Mouse (Mus musculus) heart, embryonic 10.5 days (tissue): ENCODE results near the gene 0610010F05Rik. TPM values are rescaled to one million over a fixed set of nuclear protein-coding genes. Genes with fewer than 3 reads are reported as not detected.

Source experiments
- DNase-seq: peaks from one replicate; pipeline ENCODE4 v3.0.0-alpha.2; 2017; ENCODE audit warnings: low spot score
- H3K27ac ChIP-seq: fragments of 300-500 bp; sonication (generic); 2 replicates; pipeline ENCODE4 v1.5.1; 2016; ENCODE audit warnings: mild to moderate bottlenecking
- H3K27me3 ChIP-seq: fragments of 300-500 bp; sonication (generic); 2 replicates; pipeline ENCODE4 v1.6.1; 2016; ENCODE audit warnings: mild to moderate bottlenecking; ENCODE audit not compliant: poor library complexity, insufficient read depth, severe bottlenecking
- H3K36me3 ChIP-seq: fragments of 300-500 bp; sonication (generic); 2 replicates; pipeline ENCODE4 v1.6.1; 2016; ENCODE audit warnings: mild to moderate bottlenecking, moderate library complexity
- H3K4me1 ChIP-seq: fragments of 300-500 bp; sonication (generic); 2 replicates; pipeline ENCODE4 v1.6.1; 2016; ENCODE audit warnings: mild to moderate bottlenecking
- H3K4me3 ChIP-seq: fragments of 300-500 bp; sonication (generic); 2 replicates; pipeline ENCODE4 v1.5.1; 2016; ENCODE audit warnings: mild to moderate bottlenecking, moderate library complexity
- H3K9me3 ChIP-seq: fragments of 300-500 bp; sonication (generic); 2 replicates; pipeline ENCODE4 v1.6.1; 2016; ENCODE audit warnings: mild to moderate bottlenecking, moderate library complexity
- WGBS: fragments of 180-500 bp; shearing (Covaris S2); methylation state at CpG from one replicate; pipeline ENCODE4 v1.1.7; 2016; 5-methylcytosine and 5-hydroxymethylcytosine counted together
- polyA plus RNA-seq: library from polyadenylated mRNA; unstranded; fragments of >200 nt; fragmentation: Nextera tagmentation; extraction: Ambion mirVana; gene quantifications from 2 replicates; pipeline ENCODE4 v1.2.1, GENCODE M21; 2016

0610010F05Rik gene
- polyA plus RNA-seq: 21.0 and 23.5 TPM in 2 replicates

DNA sequence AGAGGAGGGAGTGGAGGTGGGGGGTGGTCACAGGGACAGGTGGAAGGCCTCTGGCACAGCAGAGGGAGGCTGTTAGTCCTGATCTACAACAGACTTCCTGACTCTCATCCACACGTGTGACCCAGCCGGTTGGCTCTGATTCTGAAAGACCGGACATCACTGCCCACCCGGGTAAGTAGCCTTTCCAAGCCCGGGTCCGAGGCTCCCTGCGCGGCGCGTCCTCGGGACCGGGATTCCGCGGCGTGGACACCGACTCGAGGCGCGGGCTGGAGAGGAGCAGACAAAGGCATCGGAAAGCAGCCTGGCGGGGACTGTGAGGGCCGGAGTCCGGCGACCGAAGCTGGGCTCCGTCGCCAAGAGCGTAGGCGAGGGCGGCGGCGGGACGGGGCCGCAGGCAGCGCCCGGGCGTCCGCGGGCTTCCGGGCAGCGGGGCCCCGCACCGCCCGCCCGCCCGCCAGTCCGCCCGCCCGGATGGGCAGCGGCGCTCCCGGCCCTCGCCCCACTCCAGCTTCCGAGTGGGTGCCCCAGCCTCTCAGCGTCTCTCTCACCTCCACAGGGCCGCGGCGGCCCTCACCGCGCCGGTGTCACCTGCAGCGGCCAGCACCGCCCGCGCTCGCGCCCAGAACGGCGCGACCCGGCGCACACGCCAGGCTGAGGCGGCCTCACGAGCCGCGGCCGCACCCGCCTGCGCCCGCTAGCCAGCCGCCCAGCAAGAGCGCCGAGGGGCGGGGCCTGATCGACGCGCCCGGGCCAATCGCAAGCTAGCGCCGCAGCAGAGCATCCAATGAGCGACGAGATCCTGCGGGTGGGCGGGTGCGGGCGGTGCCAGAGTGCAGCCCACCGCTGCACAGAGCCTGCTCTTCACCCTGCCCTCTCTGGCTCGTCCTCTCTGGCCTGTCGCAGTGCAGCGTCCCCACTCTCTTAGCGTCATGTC is at the start of gene 0610010F05Rik:
Gene 0610010F05Rik (minus strand): TSS at position 695 of the 934 bp plus-strand sequence.
- Histone ChIP-seq H3K4me3 (peak within 1 kb of the TSS; percentile 97), H3K27me3 (no peaks in the 10 kb centered on the region), H3K9me3 (no peaks in the 10 kb centered on the region), H3K27ac (peak within 1 kb of the TSS; percentile 97), H3K4me1 (peaks cover 7% of the 10 kb centered on the region; the same call in 1 of the 2 replicates), H3K36me3 (peaks cover 12% of the 10 kb centered on the region)
- WGBS: under 1% methylated on average over 103 of the region's 103 CpGs
- peak; percentile 97 for DNase-seq

GRCm38 (mm10) chr11:23682561-23682960 is 49.1 kb upstream of the 0610010F05Rik start:
- H3K4me1 ChIP-seq: no peaks in the 10 kb centered on the region
- 92% methylated on average over 5 of the region's 5 CpGs for WGBS
- H3K36me3 ChIP-seq: peaks cover 49% of the 10 kb centered on the region

GRCm38 (mm10) chr11:23680435-23680950 is 47.1 kb upstream of the 0610010F05Rik start:
- Histone ChIP-seq H3K36me3 (peaks cover 63% of the 10 kb centered on the region), H3K4me3 (no peak overlapping the region), H3K27me3 (no peaks in the 10 kb centered on the region), H3K4me1 (no peaks in the 10 kb centered on the region), H3K9me3 (no peaks in the 10 kb centered on the region), H3K27ac (no peak overlapping the region)
- WGBS: 86% methylated on average over 6 of the region's 6 CpGs
- no peak for DNase-seq

More at GRCm38 (mm10) chr11:23682561-23682960, 49.1 kb upstream of the 0610010F05Rik start:
- no peak overlapping the region for H3K27ac ChIP-seq
- H3K27me3 ChIP-seq: no peaks in the 10 kb centered on the region
- no peaks in the 10 kb centered on the region for H3K9me3 ChIP-seq
- no peak for DNase-seq
- H3K4me3 ChIP-seq: no peak overlapping the region

- DNase-seq: no peak
- Histone ChIP-seq H3K4me3 (no peak overlapping the region), H3K4me1 (no peaks in the 10 kb centered on the region), H3K27ac (no peak overlapping the region), H3K36me3 (peaks cover 69% of the 10 kb centered on the region), H3K27me3 (no peaks in the 10 kb centered on the region), H3K9me3 (no peaks in the 10 kb centered on the region)
- 44% methylated on average over 3 of the region's 3 CpGs for WGBS
Measured at GRCm38 (mm10) chr11:23679044-23679642, 45.7 kb upstream of the 0610010F05Rik start.

DNA sequence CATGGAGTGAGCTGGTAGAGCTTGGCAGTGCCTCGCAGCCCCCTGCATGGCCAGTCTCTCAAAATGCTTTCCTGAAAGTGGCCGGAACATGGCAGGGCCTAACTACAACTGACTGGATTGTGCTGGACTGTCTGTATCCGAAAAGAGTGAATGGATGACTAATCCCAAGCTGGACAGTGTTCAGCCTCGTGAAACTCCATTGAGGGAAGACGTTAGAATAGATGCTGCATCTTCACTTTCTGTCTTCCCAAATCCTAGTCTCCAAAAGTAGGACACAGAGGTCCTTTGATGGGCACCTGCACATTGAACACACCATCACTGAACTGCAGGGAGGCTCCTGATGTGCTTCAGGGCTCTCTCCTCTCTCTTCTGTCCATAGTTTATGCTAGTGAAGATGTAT is 42.7 kb upstream of the 0610010F05Rik start:
- Histone ChIP-seq H3K27me3 (no peaks in the 10 kb centered on the region), H3K4me3 (no peak overlapping the region), H3K36me3 (peaks cover 70% of the 10 kb centered on the region), H3K9me3 (no peaks in the 10 kb centered on the region), H3K4me1 (no peaks in the 10 kb centered on the region), H3K27ac (no peak overlapping the region)
- WGBS: 88% methylated on average over 5 of the region's 5 CpGs
- no peak for DNase-seq

- Histone ChIP-seq H3K4me1 (no peaks in the 10 kb centered on the region), H3K9me3 (no peaks in the 10 kb centered on the region), H3K36me3 (peaks cover 49% of the 10 kb centered on the region), H3K27ac (no peak overlapping the region), H3K4me3 (no peak overlapping the region), H3K27me3 (no peaks in the 10 kb centered on the region)
- 88% methylated on average over 4 of the region's 4 CpGs for WGBS
- DNase-seq: no peak
Measured at GRCm38 (mm10) chr11:23672256-23672749, 38.9 kb upstream of the 0610010F05Rik start.

DNA sequence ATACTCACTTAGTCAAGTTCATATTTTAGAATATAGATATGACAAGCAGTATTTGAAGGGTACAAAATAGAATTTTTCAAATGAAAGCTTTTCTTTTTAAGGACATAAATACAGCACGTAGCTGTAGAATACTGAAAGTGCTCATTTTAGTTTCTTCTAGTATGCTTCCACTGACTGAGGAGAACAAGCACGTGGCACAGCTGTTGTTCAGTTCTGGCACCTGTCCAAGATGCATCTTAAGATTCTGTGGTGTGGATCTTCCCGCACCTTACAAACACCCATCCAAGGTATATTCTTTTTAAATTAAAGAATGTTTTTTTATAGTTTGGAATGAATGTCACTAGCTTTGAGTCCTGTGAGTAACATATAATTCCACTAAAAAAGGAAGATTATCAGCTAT is 33.7 kb upstream of the 0610010F05Rik start:
- Histone ChIP-seq H3K36me3 (peaks cover 4% of the 10 kb centered on the region), H3K27ac (no peak overlapping the region), H3K4me1 (peaks cover 4% of the 10 kb centered on the region; the same call in 1 of the 2 replicates), H3K9me3 (no peaks in the 10 kb centered on the region), H3K27me3 (no peaks in the 10 kb centered on the region), H3K4me3 (peak overlapping the region; percentile 94)
- WGBS: 66% methylated on average over 3 of the region's 3 CpGs
- no peak for DNase-seq

DNA sequence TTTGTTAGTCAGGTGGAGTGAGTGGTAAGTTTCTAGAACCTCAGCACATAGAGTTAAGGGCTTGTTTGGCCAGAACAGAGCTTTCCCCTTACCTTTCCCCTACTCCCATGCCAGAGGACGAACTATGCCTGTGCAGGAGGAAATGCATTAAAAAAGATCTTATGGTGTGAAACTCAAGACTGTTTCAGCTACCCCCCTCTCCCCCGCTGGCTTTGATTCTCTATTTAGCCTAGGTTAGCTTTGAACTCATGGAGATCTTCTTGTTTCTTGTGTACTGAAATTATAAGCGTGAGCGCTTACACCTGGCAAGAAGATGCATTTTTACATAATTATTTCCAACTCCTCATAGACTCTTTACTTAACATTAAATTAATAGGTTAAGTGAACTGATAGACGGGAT is 33.1 kb upstream of the 0610010F05Rik start:
- DNase-seq: no peak
- Histone ChIP-seq H3K27ac (peak overlapping the region; percentile 96), H3K27me3 (no peaks in the 10 kb centered on the region), H3K36me3 (peaks cover 4% of the 10 kb centered on the region), H3K9me3 (no peaks in the 10 kb centered on the region), H3K4me3 (peak overlapping the region; percentile 94), H3K4me1 (peaks cover 4% of the 10 kb centered on the region; the same call in 1 of the 2 replicates)
- WGBS: 8% methylated on average over 5 of the region's 5 CpGs

DNA sequence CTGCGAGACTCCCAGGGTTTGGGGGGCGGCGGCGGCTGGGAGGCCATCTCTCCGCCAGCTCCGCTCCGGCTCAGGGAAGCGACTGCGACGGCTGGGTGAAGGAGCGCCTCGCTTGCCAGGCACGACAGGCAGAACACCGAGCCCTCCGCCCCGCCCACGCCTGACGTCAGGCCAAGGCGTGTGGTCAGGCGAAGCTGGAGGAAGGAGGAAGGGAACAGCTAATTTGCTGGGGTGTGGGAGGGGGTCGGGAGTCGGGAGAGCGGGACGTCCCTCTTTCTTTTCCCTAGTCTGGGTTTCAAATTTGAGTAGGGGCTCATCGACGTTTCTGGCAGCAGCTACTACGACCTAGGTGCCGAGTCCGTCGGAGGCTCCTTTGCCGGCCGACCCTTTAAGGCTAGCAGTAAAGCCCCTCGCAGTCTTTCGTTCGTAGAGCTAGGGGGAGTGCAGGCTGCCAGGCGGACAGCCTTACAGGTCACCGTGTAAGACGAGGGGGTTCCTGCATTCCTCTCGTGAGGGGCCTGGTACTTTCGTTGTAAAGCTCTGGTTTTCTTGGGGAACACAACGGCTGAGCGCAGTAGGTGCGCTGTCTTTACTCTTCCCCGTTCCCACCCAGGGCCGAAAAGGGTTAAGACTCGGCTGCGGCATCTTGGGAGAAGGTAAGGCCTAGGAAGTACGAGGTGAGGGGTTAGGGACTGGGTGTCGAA is 32.5 kb upstream of the 0610010F05Rik start, which contains the start of gene Pex13:
Gene Pex13 (minus strand): TSS at position 162 of the 704 bp plus-strand sequence.
- peaks cover 4% of the 10 kb centered on the region for H3K36me3 ChIP-seq

DNA sequence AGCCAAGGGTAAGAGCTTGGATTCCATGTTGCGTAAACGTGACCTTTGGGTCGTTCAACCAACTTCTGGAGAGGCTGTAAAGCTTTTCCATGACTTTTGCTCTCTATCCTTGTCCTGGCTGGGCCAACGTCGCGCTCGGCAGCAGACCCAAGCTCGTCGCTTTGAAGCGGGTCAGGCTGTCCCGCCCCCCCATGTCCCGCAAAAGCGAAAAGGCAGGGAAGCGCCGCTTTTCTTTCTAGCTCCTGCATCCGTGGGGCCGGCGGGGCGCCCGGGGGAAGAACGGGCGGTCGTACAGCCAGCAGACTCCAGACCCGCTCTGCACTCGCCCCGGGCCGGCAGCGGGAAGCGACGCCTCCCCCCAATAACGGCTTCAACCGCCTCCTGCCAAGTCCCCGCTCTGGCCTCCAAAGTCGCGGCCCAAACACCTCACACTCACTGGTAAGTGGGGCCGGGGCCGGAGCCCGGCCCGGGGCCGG is 31.9 kb upstream of the 0610010F05Rik start, which contains the start of gene Pus10:
Gene Pus10 (plus strand): TSS at position 364 of the 476 bp plus-strand sequence.
- no peaks in the 10 kb centered on the region for H3K27me3 ChIP-seq
- H3K36me3 ChIP-seq: peaks cover 4% of the 10 kb centered on the region
- peak; percentile 83 for DNase-seq
- H3K27ac ChIP-seq: peak within 1 kb of the TSS; percentile 96
- H3K4me3 ChIP-seq: peak within 1 kb of the TSS; percentile 94
- peaks cover 4% of the 10 kb centered on the region; the same call in 1 of the 2 replicates for H3K4me1 ChIP-seq
- H3K9me3 ChIP-seq: no peaks in the 10 kb centered on the region
- under 1% methylated on average over 39 of the region's 40 CpGs for WGBS

More for the DNA sequence above, 32.5 kb upstream of the 0610010F05Rik start, which contains the start of gene Pex13:
- under 1% methylated on average over 49 of the region's 49 CpGs for WGBS
- peak; percentile 98 for DNase-seq
- H3K4me3 ChIP-seq: peak within 1 kb of the TSS; percentile 94
- H3K27me3 ChIP-seq: no peaks in the 10 kb centered on the region
- no peaks in the 10 kb centered on the region for H3K9me3 ChIP-seq
- peaks cover 4% of the 10 kb centered on the region; the same call in 1 of the 2 replicates for H3K4me1 ChIP-seq
- peak within 1 kb of the TSS; percentile 96 for H3K27ac ChIP-seq

DNA sequence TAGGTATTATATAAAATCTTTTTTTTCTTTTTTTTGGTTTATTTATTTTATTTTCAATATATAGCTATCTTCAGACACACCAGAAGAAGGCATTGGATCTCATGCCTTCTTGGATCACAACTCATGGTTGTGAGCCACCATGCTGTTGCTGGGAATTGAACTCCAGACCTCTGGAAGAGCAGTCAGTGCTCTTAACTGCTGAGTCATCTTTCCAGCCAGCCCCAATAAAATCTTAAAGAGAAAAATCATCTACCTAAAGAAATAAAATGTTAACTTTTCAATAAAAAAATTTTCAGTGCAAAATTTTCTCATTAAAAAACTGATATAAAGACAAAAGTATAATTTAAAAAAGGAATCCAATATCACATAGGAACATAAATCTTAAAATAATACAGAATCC is 30.8 kb upstream of the 0610010F05Rik start:
- Histone ChIP-seq H3K27ac (no peak overlapping the region), H3K27me3 (no peaks in the 10 kb centered on the region), H3K4me3 (peak overlapping the region; percentile 94; the same call in 1 of the 2 replicates), H3K36me3 (peaks cover 4% of the 10 kb centered on the region), H3K9me3 (no peaks in the 10 kb centered on the region), H3K4me1 (peaks cover 4% of the 10 kb centered on the region; the same call in 1 of the 2 replicates)
- no peak for DNase-seq

- H3K27ac ChIP-seq: no peak overlapping the region
- H3K4me3 ChIP-seq: no peak overlapping the region
- no peak for DNase-seq
- WGBS: 83% methylated on average over 2 of the region's 2 CpGs
- no peaks in the 10 kb centered on the region for H3K9me3 ChIP-seq
- 0 out of 2 replicates have a peak, but pooled peaks cover 9% of the 10 kb centered on the region for H3K36me3 ChIP-seq
- H3K27me3 ChIP-seq: no peaks in the 10 kb centered on the region
- H3K4me1 ChIP-seq: no peaks in the 10 kb centered on the region
Measured at GRCm38 (mm10) chr11:23657791-23658190, 24.4 kb upstream of the 0610010F05Rik start.
